Mouse (Mus musculus): ENCODE measurements around the gene Foxk2. TPM values are rescaled to one million over a fixed set of nuclear protein-coding genes. Genes with fewer than 3 reads are reported as not detected.
"Not testable (repeated sequence)": the region's sequence is repeated elsewhere in the genome, so short reads cannot be mapped to it uniquely, and the experiment has no call there.

Foxk2 gene
- polyA plus RNA-seq, 1 experiment from 2014 or later: 4.6 TPM

- Histone ChIP-seq H3K9ac (ENCODE audit: low read depth, low read length) (no peak overlapping the region), H3K4me3 (ENCODE audit: low read length) (no peak overlapping the region), H3K36me3 (ENCODE audit: control insufficient read depth, insufficient read depth, low read length) (no peaks in the 10 kb centered on the region; the same call in 1 of the 2 replicates), H3K4me1 (ENCODE audit: control insufficient read depth, insufficient read depth, low read length) (peaks cover 2% of the 10 kb centered on the region), H3K27ac (ENCODE audit: low read length) (no peak overlapping the region), H3K9me3 (ENCODE audit: control insufficient read depth, low read length) (no peaks in the 10 kb centered on the region), H3K27me3 (replicated peaks; ENCODE audit: control insufficient read depth, insufficient read depth, low read length) (no peaks in the 10 kb centered on the region), H3K4me2 (ENCODE audit: low read depth, low read length) (no peak overlapping the region)
- no peak for ATAC-seq
- 76% methylated on average over 2 of the region's 2 CpGs for WGBS
Observed at GRCm38 (mm10) chr11:121348166-121348565, 88.4 kb downstream of the Foxk2 start.

DNA sequence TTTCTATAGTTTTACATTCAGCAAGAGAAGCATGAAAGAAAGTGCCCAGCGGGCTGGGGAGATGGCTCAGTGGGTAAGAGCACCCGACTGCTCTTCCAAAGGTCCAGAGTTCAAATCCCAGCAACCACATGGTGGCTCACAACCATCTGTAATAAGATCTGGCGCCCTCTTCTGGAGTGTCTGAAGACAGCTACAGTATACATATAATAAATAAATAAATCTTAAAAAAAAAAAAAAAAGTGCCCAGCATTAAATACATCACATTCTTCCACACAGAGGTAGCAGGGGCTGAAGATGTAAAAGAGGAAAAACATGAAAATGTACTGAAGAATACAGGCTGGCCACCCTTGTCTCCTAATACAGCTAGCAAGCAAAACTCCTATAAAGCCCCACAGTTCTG lies 88.9 kb downstream of the Foxk2 start:
- H3K9me3 ChIP-seq (ENCODE audit: control insufficient read depth, low read length); ATAC-seq; H3K36me3 ChIP-seq (ENCODE audit: control insufficient read depth, insufficient read depth, low read length); H3K4me3 ChIP-seq (ENCODE audit: low read length); H3K4me2 ChIP-seq (ENCODE audit: low read depth, low read length); H3K4me1 ChIP-seq (ENCODE audit: control insufficient read depth, insufficient read depth, low read length); H3K9ac ChIP-seq (ENCODE audit: low read depth, low read length); H3K27me3 ChIP-seq (replicated peaks; ENCODE audit: control insufficient read depth, insufficient read depth, low read length); H3K27ac ChIP-seq (ENCODE audit: low read length): not testable (repeated sequence)
- 75% methylated on average over 3 of the region's 3 CpGs for WGBS

GRCm38 (mm10) chr11:121353326-121354090 lies 93.7 kb downstream of the Foxk2 start:
- Histone ChIP-seq H3K4me3 (ENCODE audit: low read length) (peak overlapping the region; percentile 98), H3K27me3 (replicated peaks; ENCODE audit: control insufficient read depth, insufficient read depth, low read length) (no peaks in the 10 kb centered on the region), H3K27ac (ENCODE audit: low read length) (peak overlapping the region; percentile 80), H3K9me3 (ENCODE audit: control insufficient read depth, low read length) (no peaks in the 10 kb centered on the region), H3K4me1 (ENCODE audit: control insufficient read depth, insufficient read depth, low read length) (peaks cover 10% of the 10 kb centered on the region), H3K36me3 (ENCODE audit: control insufficient read depth, insufficient read depth, low read length) (no peaks in the 10 kb centered on the region; the same call in 1 of the 2 replicates), H3K4me2 (ENCODE audit: low read depth, low read length) (peak overlapping the region; percentile 88), H3K9ac (ENCODE audit: low read depth, low read length) (peak overlapping the region; percentile 98)
- 3% methylated on average over 37 of the region's 41 CpGs for WGBS
- no peak; the same call in 1 of the 2 replicates for ATAC-seq

GRCm38 (mm10) chr11:121354091-121354707 lies 94.4 kb downstream of the Foxk2 start, which contains the start of gene Wdr45b:
Gene Wdr45b (minus strand): TSS chr11:121354445.
- Histone ChIP-seq H3K4me1 (ENCODE audit: control insufficient read depth, insufficient read depth, low read length) (peaks cover 10% of the 10 kb centered on the region), H3K9ac (ENCODE audit: low read depth, low read length) (peak within 1 kb of the TSS; percentile 98), H3K36me3 (ENCODE audit: control insufficient read depth, insufficient read depth, low read length) (no peaks in the 10 kb centered on the region; the same call in 1 of the 2 replicates), H3K27ac (ENCODE audit: low read length) (peak within 1 kb of the TSS; percentile 80), H3K27me3 (replicated peaks; ENCODE audit: control insufficient read depth, insufficient read depth, low read length) (no peaks in the 10 kb centered on the region), H3K4me2 (ENCODE audit: low read depth, low read length) (peak within 1 kb of the TSS; percentile 90), H3K9me3 (ENCODE audit: control insufficient read depth, low read length) (no peaks in the 10 kb centered on the region), H3K4me3 (ENCODE audit: low read length) (peak within 1 kb of the TSS; percentile 98)
- ATAC-seq: peak; percentile 97
- under 1% methylated on average over 68 of the region's 69 CpGs for WGBS

Other genes with a start within 250 kb of the Foxk2 start
- 6.7 and 7.9 TPM in 2 replicates for gene Cd7, start 220.6 kb upstream of the Foxk2 start, polyA plus RNA-seq (2015; fragmentation: Nextera tagmentation; extraction: Ambion mirVana)
- gene Sectm1b, start 196.4 kb upstream of the Foxk2 start, polyA plus RNA-seq (2015; fragmentation: Nextera tagmentation; extraction: Ambion mirVana): 0.93 and 2.6 TPM in 2 replicates
- 7.0 and 10.4 TPM in 2 replicates for gene Sectm1a, start 178.8 kb upstream of the Foxk2 start, polyA plus RNA-seq (2015; fragmentation: Nextera tagmentation; extraction: Ambion mirVana)
- not detected in 2 replicates for gene Tex19.2, start 141.3 kb upstream of the Foxk2 start, polyA plus RNA-seq (2015; fragmentation: Nextera tagmentation; extraction: Ambion mirVana)
- not detected in 2 replicates for gene Tex19.1, start 113.8 kb upstream of the Foxk2 start, polyA plus RNA-seq (2015; fragmentation: Nextera tagmentation; extraction: Ambion mirVana)
- not detected in 2 replicates for gene Uts2r, start 99.7 kb upstream of the Foxk2 start, polyA plus RNA-seq (2015; fragmentation: Nextera tagmentation; extraction: Ambion mirVana)
- 9.7 and 10.1 TPM in 2 replicates for gene Hexdc, start 55.6 kb upstream of the Foxk2 start, polyA plus RNA-seq (2015; fragmentation: Nextera tagmentation; extraction: Ambion mirVana)
- 31.2 and 32.0 TPM in 2 replicates for gene Ogfod3, start 55.3 kb upstream of the Foxk2 start, polyA plus RNA-seq (2015; fragmentation: Nextera tagmentation; extraction: Ambion mirVana)
- gene Cybc1, start 30.7 kb upstream of the Foxk2 start, polyA plus RNA-seq (2015; fragmentation: Nextera tagmentation; extraction: Ambion mirVana): 33.8 and 36.5 TPM in 2 replicates
- gene Narf, start 22.7 kb upstream of the Foxk2 start, polyA plus RNA-seq (2015; fragmentation: Nextera tagmentation; extraction: Ambion mirVana): 52.2 and 52.6 TPM in 2 replicates
- 76.7 and 80.6 TPM in 2 replicates for gene Wdr45b, start 94.5 kb downstream of the Foxk2 start, polyA plus RNA-seq (2015; fragmentation: Nextera tagmentation; extraction: Ambion mirVana)
- gene Rab40b, start 128.3 kb downstream of the Foxk2 start, polyA plus RNA-seq (2015; fragmentation: Nextera tagmentation; extraction: Ambion mirVana): 5.0 and 5.1 TPM in 2 replicates
- 3.8 and 5.3 TPM in 2 replicates for gene Fn3krp, start 161.4 kb downstream of the Foxk2 start, polyA plus RNA-seq (2015; fragmentation: Nextera tagmentation; extraction: Ambion mirVana)
- gene Fn3k, start 174.9 kb downstream of the Foxk2 start, polyA plus RNA-seq (2015; fragmentation: Nextera tagmentation; extraction: Ambion mirVana): 1.6 and 1.8 TPM in 2 replicates
- gene Tbcd, start 192.0 kb downstream of the Foxk2 start, polyA plus RNA-seq (2015; fragmentation: Nextera tagmentation; extraction: Ambion mirVana): 35.3 and 36.7 TPM in 2 replicates

All from intestine, embryonic 16.5 days (tissue).